Mouse (Mus musculus) heart, embryonic 10.5 days (tissue): ENCODE results near the gene Ccdc85c. TPM values are rescaled to one million over a fixed set of nuclear protein-coding genes. Genes with fewer than 3 reads are reported as not detected.

ENCODE experiments used
- DNase-seq: peaks from one replicate; pipeline ENCODE4 v3.0.0-alpha.2; 2017; ENCODE audit warnings: low spot score
- H3K27ac ChIP-seq: fragments of 300-500 bp; sonication (generic); 2 replicates; pipeline ENCODE4 v1.5.1; 2016; ENCODE audit warnings: mild to moderate bottlenecking
- H3K27me3 ChIP-seq: fragments of 300-500 bp; sonication (generic); 2 replicates; pipeline ENCODE4 v1.6.1; 2016; ENCODE audit warnings: mild to moderate bottlenecking; ENCODE audit not compliant: poor library complexity, insufficient read depth, severe bottlenecking
- H3K36me3 ChIP-seq: fragments of 300-500 bp; sonication (generic); 2 replicates; pipeline ENCODE4 v1.6.1; 2016; ENCODE audit warnings: mild to moderate bottlenecking, moderate library complexity
- H3K4me1 ChIP-seq: fragments of 300-500 bp; sonication (generic); 2 replicates; pipeline ENCODE4 v1.6.1; 2016; ENCODE audit warnings: mild to moderate bottlenecking
- H3K4me3 ChIP-seq: fragments of 300-500 bp; sonication (generic); 2 replicates; pipeline ENCODE4 v1.5.1; 2016; ENCODE audit warnings: mild to moderate bottlenecking, moderate library complexity
- H3K9me3 ChIP-seq: fragments of 300-500 bp; sonication (generic); 2 replicates; pipeline ENCODE4 v1.6.1; 2016; ENCODE audit warnings: mild to moderate bottlenecking, moderate library complexity
- WGBS: fragments of 180-500 bp; shearing (Covaris S2); methylation state at CpG from one replicate; pipeline ENCODE4 v1.1.7; 2016; 5-methylcytosine and 5-hydroxymethylcytosine counted together
- polyA plus RNA-seq: library from polyadenylated mRNA; unstranded; fragments of >200 nt; fragmentation: Nextera tagmentation; extraction: Ambion mirVana; gene quantifications from 2 replicates; pipeline ENCODE4 v1.2.1, GENCODE M21; 2016

The Ccdc85c gene
- polyA plus RNA-seq, 1 experiment from 2014 or later = 5.7 TPM

GRCm38 (mm10) chr12:108239441-108239840 is 35.8 kb downstream of the Ccdc85c start:
- Histone ChIP-seq H3K4me3 (no peak overlapping the region), H3K9me3 (no peaks in the 10 kb centered on the region), H3K4me1 (peaks cover 100% of the 10 kb centered on the region), H3K27ac (peak overlapping the region; percentile 66; the same call in 1 of the 2 replicates), H3K36me3 (no peaks in the 10 kb centered on the region), H3K27me3 (no peaks in the 10 kb centered on the region)
- WGBS = 66% methylated on average over 5 of the region's 5 CpGs
- no peak for DNase-seq

GRCm38 (mm10) chr12:108238395-108239035 is 36.7 kb downstream of the Ccdc85c start:
- no peak overlapping the region for H3K4me3 ChIP-seq
- no peak for DNase-seq
- H3K27me3 ChIP-seq = no peaks in the 10 kb centered on the region
- H3K4me1 ChIP-seq = peaks cover 100% of the 10 kb centered on the region
- H3K36me3 ChIP-seq = no peaks in the 10 kb centered on the region
- H3K9me3 ChIP-seq = no peaks in the 10 kb centered on the region
- H3K27ac ChIP-seq = peak overlapping the region; percentile 66; the same call in 1 of the 2 replicates
- WGBS = 71% methylated on average over 17 of the region's 17 CpGs

GRCm38 (mm10) chr12:108237300-108238006 is 37.8 kb downstream of the Ccdc85c start:
- Histone ChIP-seq H3K4me1 (peaks cover 100% of the 10 kb centered on the region), H3K27me3 (no peaks in the 10 kb centered on the region), H3K9me3 (no peaks in the 10 kb centered on the region), H3K27ac (peak overlapping the region; percentile 66), H3K36me3 (no peaks in the 10 kb centered on the region), H3K4me3 (no peak overlapping the region)
- WGBS = 59% methylated on average over 6 of the region's 6 CpGs
- DNase-seq = no peak

- Histone ChIP-seq H3K9me3 (no peaks in the 10 kb centered on the region), H3K36me3 (no peaks in the 10 kb centered on the region), H3K4me1 (peaks cover 98% of the 10 kb centered on the region), H3K4me3 (no peak overlapping the region), H3K27ac (peak overlapping the region; percentile 59; the same call in 1 of the 2 replicates), H3K27me3 (no peaks in the 10 kb centered on the region)
- DNase-seq = no peak
- 74% methylated on average over 18 of the region's 18 CpGs for WGBS
These were observed 39.2 kb downstream of the Ccdc85c start for GRCm38 (mm10) chr12:108235976-108236555.

- no peaks in the 10 kb centered on the region for H3K27me3 ChIP-seq
- no peaks in the 10 kb centered on the region for H3K9me3 ChIP-seq
- no peak overlapping the region for H3K4me3 ChIP-seq
- peaks cover 93% of the 10 kb centered on the region for H3K4me1 ChIP-seq
- peak overlapping the region; percentile 43 for H3K27ac ChIP-seq
- WGBS = 53% methylated on average over 14 of the region's 14 CpGs
- no peaks in the 10 kb centered on the region for H3K36me3 ChIP-seq
- no peak for DNase-seq
These were observed 40.2 kb downstream of the Ccdc85c start for GRCm38 (mm10) chr12:108234832-108235602.

GRCm38 (mm10) chr12:108233736-108234135 is 41.5 kb downstream of the Ccdc85c start:
- Histone ChIP-seq H3K36me3 (no peaks in the 10 kb centered on the region), H3K9me3 (no peaks in the 10 kb centered on the region), H3K27ac (0 out of 2 replicates have a peak overlapping the region, but pooled peaks have one; percentile 43), H3K4me3 (no peak overlapping the region), H3K4me1 (peaks cover 93% of the 10 kb centered on the region), H3K27me3 (no peaks in the 10 kb centered on the region)
- 78% methylated on average over 6 of the region's 6 CpGs for WGBS
- DNase-seq = no peak

- Histone ChIP-seq H3K27ac (no peak overlapping the region), H3K9me3 (no peaks in the 10 kb centered on the region), H3K4me3 (no peak overlapping the region), H3K27me3 (no peaks in the 10 kb centered on the region), H3K4me1 (peaks cover 91% of the 10 kb centered on the region), H3K36me3 (no peaks in the 10 kb centered on the region)
- 60% methylated on average over 9 of the region's 9 CpGs for WGBS
- DNase-seq = no peak
These were observed 43.3 kb downstream of the Ccdc85c start for GRCm38 (mm10) chr12:108231901-108232300.

- H3K36me3 ChIP-seq = no peaks in the 10 kb centered on the region
- no peak overlapping the region for H3K4me3 ChIP-seq
- DNase-seq = no peak
- H3K27ac ChIP-seq = 0 out of 2 replicates have a peak overlapping the region, but pooled peaks have one; percentile 53
- H3K9me3 ChIP-seq = no peaks in the 10 kb centered on the region
- peaks cover 91% of the 10 kb centered on the region for H3K4me1 ChIP-seq
- no peaks in the 10 kb centered on the region for H3K27me3 ChIP-seq
- WGBS = 59% methylated on average over 17 of the region's 18 CpGs
These were observed 44.1 kb downstream of the Ccdc85c start for GRCm38 (mm10) chr12:108230821-108231794.

- Histone ChIP-seq H3K27me3 (no peaks in the 10 kb centered on the region), H3K36me3 (no peaks in the 10 kb centered on the region), H3K9me3 (no peaks in the 10 kb centered on the region), H3K4me3 (no peak overlapping the region), H3K27ac (peak overlapping the region; percentile 77; the same call in 1 of the 2 replicates), H3K4me1 (peaks cover 91% of the 10 kb centered on the region)
- DNase-seq = no peak
- WGBS = 61% methylated on average over 12 of the region's 12 CpGs
These were observed 45.1 kb downstream of the Ccdc85c start for GRCm38 (mm10) chr12:108230077-108230476.

- no peaks in the 10 kb centered on the region for H3K36me3 ChIP-seq
- H3K27ac ChIP-seq = peak overlapping the region; percentile 12
- H3K4me1 ChIP-seq = peaks cover 91% of the 10 kb centered on the region
- no peak for DNase-seq
- 66% methylated on average over 16 of the region's 16 CpGs for WGBS
- H3K27me3 ChIP-seq = no peaks in the 10 kb centered on the region
- no peaks in the 10 kb centered on the region for H3K9me3 ChIP-seq
- H3K4me3 ChIP-seq = no peak overlapping the region
These were observed 47.7 kb downstream of the Ccdc85c start for GRCm38 (mm10) chr12:108227527-108227926.

GRCm38 (mm10) chr12:108226941-108227340 is 48.3 kb downstream of the Ccdc85c start:
- H3K27ac ChIP-seq = peak overlapping the region; percentile 12
- WGBS = 79% methylated on average over 12 of the region's 12 CpGs
- no peaks in the 10 kb centered on the region for H3K27me3 ChIP-seq
- no peaks in the 10 kb centered on the region for H3K9me3 ChIP-seq
- no peak for DNase-seq
- H3K36me3 ChIP-seq = no peaks in the 10 kb centered on the region
- peaks cover 91% of the 10 kb centered on the region for H3K4me1 ChIP-seq
- H3K4me3 ChIP-seq = no peak overlapping the region

- Histone ChIP-seq H3K4me3 (no peak overlapping the region), H3K9me3 (no peaks in the 10 kb centered on the region), H3K27ac (peak overlapping the region; percentile 50), H3K4me1 (peaks cover 90% of the 10 kb centered on the region), H3K27me3 (no peaks in the 10 kb centered on the region), H3K36me3 (no peaks in the 10 kb centered on the region)
- 81% methylated on average over 13 of the region's 13 CpGs for WGBS
- DNase-seq = no peak
These were observed 49.0 kb downstream of the Ccdc85c start for GRCm38 (mm10) chr12:108226216-108226615.
